Mouse (Mus musculus) forebrain, embryonic 11.5 days (tissue): ENCODE results near the gene Cyp2f2. TPM values are rescaled to one million over a fixed set of nuclear protein-coding genes. Genes with fewer than 3 reads are reported as not detected.

ENCODE experiments used
- ATAC-seq: fragments of 200-750 bp; cut with Nextera tagmentation; replicated peaks from 2 replicates; pipeline ENCODE4 v1.8.0; 2017; ENCODE audit warnings: moderate TSS enrichment; ENCODE audit not compliant: low FRiP score
- DNase-seq: peaks from one replicate; pipeline ENCODE4 v3.0.0-alpha.2; 2017; ENCODE audit warnings: low spot score
- H3K27ac ChIP-seq: fragments of 300-500 bp; sonication (generic); 2 replicates; pipeline ENCODE4 v1.5.1; 2014; ENCODE audit warnings: low read depth, low read length
- H3K27me3 ChIP-seq: fragments of 300-500 bp; sonication (generic); 2 replicates; pipeline ENCODE4 v1.6.1; 2014; ENCODE audit warnings: mild to moderate bottlenecking, low read length, mixed read lengths; ENCODE audit not compliant: control insufficient read depth, insufficient read depth
- H3K36me3 ChIP-seq: fragments of 300-500 bp; sonication (generic); 2 replicates; pipeline ENCODE4 v1.6.1; 2014; ENCODE audit warnings: mild to moderate bottlenecking, low read length, moderate library complexity, mixed read lengths; ENCODE audit not compliant: control insufficient read depth, insufficient read depth
- H3K4me1 ChIP-seq: fragments of 300-500 bp; sonication (generic); replicated peaks from 2 replicates; pipeline ENCODE4 v1.6.1; 2014; ENCODE audit warnings: low read length, mixed read lengths; ENCODE audit not compliant: control insufficient read depth, insufficient read depth
- H3K4me2 ChIP-seq: fragments of 300-500 bp; sonication (generic); 2 replicates; pipeline ENCODE4 v1.6.1; 2014; ENCODE audit warnings: low read depth, mild to moderate bottlenecking, low read length, moderate library complexity, mixed read lengths; ENCODE audit not compliant: severe bottlenecking
- H3K4me3 ChIP-seq: fragments of 300-500 bp; sonication (generic); 2 replicates; pipeline ENCODE4 v1.5.1; 2014; ENCODE audit warnings: low read depth, low read length
- H3K9ac ChIP-seq: fragments of 300-500 bp; sonication (generic); 2 replicates; pipeline ENCODE4 v1.6.1; 2014; ENCODE audit warnings: low read length
- H3K9me3 ChIP-seq: fragments of 300-500 bp; sonication (generic); 2 replicates; pipeline ENCODE4 v1.6.1; 2016; ENCODE audit warnings: low read length, mixed read lengths; ENCODE audit not compliant: control insufficient read depth
- WGBS: fragments of 180-500 bp; shearing (Covaris S2); extraction: QIAGEN DNeasy Blood & Tissue Kit; methylation state at CpG from one replicate; pipeline ENCODE4 v1.1.7; 2014; 5-methylcytosine and 5-hydroxymethylcytosine counted together
- polyA plus RNA-seq: library from polyadenylated mRNA; unstranded; fragments of >200 nt; fragmentation: Nextera tagmentation; extraction: Ambion mirVana; gene quantifications from 2 replicates; pipeline ENCODE4 v1.2.1, GENCODE M21; 2014

Gene Cyp2f2
- polyA plus RNA-seq = not detected in 2 replicates

- Histone ChIP-seq H3K27ac (no peak within 1 kb of the TSS), H3K9ac (no peak within 1 kb of the TSS), H3K36me3 (no peaks in the 10 kb centered on the region), H3K27me3 (no peaks in the 10 kb centered on the region), H3K4me1 (no peaks in the 10 kb centered on the region), H3K4me3 (no peak within 1 kb of the TSS), H3K9me3 (no peaks in the 10 kb centered on the region), H3K4me2 (no peak within 1 kb of the TSS)
- ATAC-seq (no peak), DNase-seq (no peak)
These were observed at the start of gene Cyp2f2 for GRCm38 (mm10) chr7:27119676-27120075. TSS of gene Cyp2f2 (plus strand) at chr7:27119909.

GRCm38 (mm10) chr7:27078641-27079040, 41.1 kb upstream of the Cyp2f2 start:
- H3K27ac ChIP-seq = no peak overlapping the region
- no peak overlapping the region for H3K4me3 ChIP-seq
- no peak overlapping the region for H3K4me2 ChIP-seq
- ATAC-seq = no peak
- no peaks in the 10 kb centered on the region for H3K27me3 ChIP-seq
- no peaks in the 10 kb centered on the region for H3K36me3 ChIP-seq
- H3K9ac ChIP-seq = no peak overlapping the region
- no peaks in the 10 kb centered on the region; the same call in 1 of the 2 replicates for H3K9me3 ChIP-seq
- DNase-seq = no peak
- 71% methylated on average over 1 of the region's 1 CpGs for WGBS
- H3K4me1 ChIP-seq = no peaks in the 10 kb centered on the region

GRCm38 (mm10) chr7:27081625-27082024, 38.1 kb upstream of the Cyp2f2 start:
- Histone ChIP-seq H3K27ac (no peak overlapping the region), H3K4me3 (no peak overlapping the region), H3K27me3 (no peaks in the 10 kb centered on the region), H3K36me3 (no peaks in the 10 kb centered on the region), H3K9ac (no peak overlapping the region), H3K4me2 (no peak overlapping the region), H3K9me3 (no peaks in the 10 kb centered on the region; the same call in 1 of the 2 replicates), H3K4me1 (no peaks in the 10 kb centered on the region)
- DNase-seq = no peak
- ATAC-seq = no peak
- WGBS = 89% methylated on average over 2 of the region's 2 CpGs

- Histone ChIP-seq H3K36me3 (no peaks in the 10 kb centered on the region), H3K4me2 (no peak overlapping the region), H3K4me3 (no peak overlapping the region), H3K27me3 (no peaks in the 10 kb centered on the region), H3K27ac (no peak overlapping the region), H3K4me1 (no peaks in the 10 kb centered on the region), H3K9me3 (no peaks in the 10 kb centered on the region), H3K9ac (no peak overlapping the region)
- ATAC-seq = no peak
- no peak for DNase-seq
- WGBS = 82% methylated on average over 4 of the region's 4 CpGs
These were observed 28.7 kb upstream of the Cyp2f2 start for GRCm38 (mm10) chr7:27091039-27091438.

GRCm38 (mm10) chr7:27092038-27092703, 27.5 kb upstream of the Cyp2f2 start:
- Histone ChIP-seq H3K4me1 (no peaks in the 10 kb centered on the region), H3K27me3 (no peaks in the 10 kb centered on the region), H3K4me3 (no peak overlapping the region), H3K4me2 (no peak overlapping the region), H3K9ac (no peak overlapping the region), H3K9me3 (no peaks in the 10 kb centered on the region), H3K27ac (no peak overlapping the region), H3K36me3 (no peaks in the 10 kb centered on the region)
- DNase-seq (no peak), ATAC-seq (no peak)
- 77% methylated on average over 7 of the region's 7 CpGs for WGBS

- no peak for ATAC-seq
- WGBS = 52% methylated on average over 1 of the region's 1 CpGs
- H3K4me2 ChIP-seq = no peak overlapping the region
- no peaks in the 10 kb centered on the region for H3K36me3 ChIP-seq
- H3K27ac ChIP-seq = no peak overlapping the region
- H3K4me1 ChIP-seq = no peaks in the 10 kb centered on the region
- H3K9me3 ChIP-seq = no peaks in the 10 kb centered on the region
- H3K4me3 ChIP-seq = no peak overlapping the region
- DNase-seq = no peak
- H3K27me3 ChIP-seq = no peaks in the 10 kb centered on the region
- H3K9ac ChIP-seq = no peak overlapping the region
These were observed 26.8 kb upstream of the Cyp2f2 start for GRCm38 (mm10) chr7:27092882-27093281.

- Histone ChIP-seq H3K9ac (no peak overlapping the region), H3K36me3 (no peaks in the 10 kb centered on the region), H3K4me2 (no peak overlapping the region), H3K4me3 (no peak overlapping the region), H3K27me3 (no peaks in the 10 kb centered on the region), H3K27ac (no peak overlapping the region), H3K9me3 (no peaks in the 10 kb centered on the region; the same call in 1 of the 2 replicates), H3K4me1 (no peaks in the 10 kb centered on the region)
- DNase-seq (no peak), ATAC-seq (no peak)
- WGBS = 80% methylated on average over 5 of the region's 5 CpGs
These were observed 14.8 kb upstream of the Cyp2f2 start for GRCm38 (mm10) chr7:27104882-27105281.

GRCm38 (mm10) chr7:27110327-27110726, 9.4 kb upstream of the Cyp2f2 start:
- no peaks in the 10 kb centered on the region for H3K36me3 ChIP-seq
- no peak overlapping the region for H3K27ac ChIP-seq
- no peak overlapping the region for H3K4me3 ChIP-seq
- no peaks in the 10 kb centered on the region for H3K27me3 ChIP-seq
- H3K9me3 ChIP-seq = no peaks in the 10 kb centered on the region; the same call in 1 of the 2 replicates
- no peak overlapping the region for H3K9ac ChIP-seq
- no peak for DNase-seq
- ATAC-seq = no peak
- H3K4me2 ChIP-seq = no peak overlapping the region
- no peaks in the 10 kb centered on the region for H3K4me1 ChIP-seq

- DNase-seq (no peak), ATAC-seq (no peak)
- no peak overlapping the region for H3K4me3 ChIP-seq
- no peaks in the 10 kb centered on the region; the same call in 1 of the 2 replicates for H3K9me3 ChIP-seq
- H3K27me3 ChIP-seq = no peaks in the 10 kb centered on the region
- no peak overlapping the region for H3K27ac ChIP-seq
- H3K4me2 ChIP-seq = no peak overlapping the region
- no peaks in the 10 kb centered on the region for H3K36me3 ChIP-seq
- 82% methylated on average over 1 of the region's 1 CpGs for WGBS
- H3K4me1 ChIP-seq = no peaks in the 10 kb centered on the region
- H3K9ac ChIP-seq = no peak overlapping the region
These were observed 8.7 kb upstream of the Cyp2f2 start for GRCm38 (mm10) chr7:27111038-27111437.
